Comparison of ENCODE assay signal across 14 mouse cellular contexts in genomic region chr10:93915531-93916275, GRCm38 (mm10). TPM values are rescaled to one million over a fixed set of nuclear protein-coding genes. Genes with fewer than 3 reads are reported as not detected.
DNase-seq lines count a peak whose midpoint lies in the region; ATAC-seq and TF ChIP-seq lines count a peak whose summit lies in the region.
"Had no signal": no experiment of that assay in that cellular context is flagged by ENCODE, and none has a peak within 500 bp of the region (broad histone marks: within the 10 kb centered on the region; RNA-seq: fewer than 3 reads in every experiment).

No protein-coding gene starts in this region.

- no peak for TF ChIP-seq CTCF in liver, postnatal 0 days (IDR thresholded peaks at IDR 0.05; ENCODE audit: low read depth)

- peak overlapping the region; percentile 37 for H3K4me2 ChIP-seq in heart, embryonic 11.5 days
- H3K4me2 ChIP-seq in embryonic facial prominence, embryonic 14.5 days (ENCODE audit: low read depth, low read length) = peak overlapping the region; percentile 23
- H3K4me2 ChIP-seq in limb, embryonic 14.5 days (replicated peaks; ENCODE audit: low read depth, low read length, severe bottlenecking) = peak overlapping the region; percentile 10; the same call in 1 of the 2 replicates
- H3K4me2 ChIP-seq in liver, postnatal 0 days (ENCODE audit: low read depth, low read length) = no peak overlapping the region
- H3K4me2 ChIP-seq: neural tube, embryonic 13.5 days had no signal

- no peak for TF ChIP-seq POLR2A in limb, embryonic 14.5 days (IDR thresholded peaks at IDR 0.05; ENCODE audit: borderline replicate concordance, extremely low read depth, insufficient read depth, insufficient read length)

- H3K36me3 ChIP-seq in heart, embryonic 11.5 days (ENCODE audit: control insufficient read depth, insufficient read depth, low read length) = no peaks in the 10 kb centered on the region
- H3K36me3 ChIP-seq in embryonic facial prominence, embryonic 14.5 days (ENCODE audit: control insufficient read depth, insufficient read depth, low read length) = no peaks in the 10 kb centered on the region
- no peaks in the 10 kb centered on the region for H3K36me3 ChIP-seq in limb, embryonic 14.5 days (ENCODE audit: control insufficient read depth, insufficient read depth, low read length)
- H3K36me3 ChIP-seq in liver, postnatal 0 days (replicated peaks; ENCODE audit: insufficient read depth, low read length) = no peaks in the 10 kb centered on the region
- H3K36me3 ChIP-seq: neural tube, embryonic 13.5 days had no signal

- no peak for TF ChIP-seq EP300 in liver, postnatal 0 days (IDR thresholded peaks at IDR 0.05; ENCODE audit: low read depth)

- 52% methylated on average over 11 of the region's 11 CpGs for WGBS in heart, embryonic 11.5 days (ENCODE audit: insufficient replicate concordance)
- WGBS in embryonic facial prominence, embryonic 14.5 days = 16% methylated on average over 11 of the region's 11 CpGs
- WGBS in limb, embryonic 14.5 days = 20% methylated on average over 11 of the region's 11 CpGs
- WGBS in liver, postnatal 0 days (ENCODE audit: insufficient replicate concordance) = 47% methylated on average over 11 of the region's 11 CpGs

- intact Hi-C loops in heart, postnatal 14 days (cut with DNase I) = no loop called here

- no peak for ATAC-seq in heart, embryonic 11.5 days (replicated peaks; ENCODE audit: insufficient number of reproducible peaks, low FRiP score, low TSS enrichment)
- peak; percentile 80; the same call in 1 of the 2 replicates for ATAC-seq in embryonic facial prominence, embryonic 14.5 days (ENCODE audit: low read depth)
- ATAC-seq in limb, embryonic 14.5 days (ENCODE audit: low FRiP score, low read depth) = no peak
- ATAC-seq in liver, postnatal 0 days = no peak
- ATAC-seq: Patski had no signal

- 0 out of 2 replicates have a peak overlapping the region, but pooled peaks have one; percentile 16 for H3K9ac ChIP-seq in heart, embryonic 11.5 days (ENCODE audit: low read depth, low read length)
- no peak overlapping the region for H3K9ac ChIP-seq in embryonic facial prominence, embryonic 14.5 days (ENCODE audit: low read depth, low read length)
- H3K9ac ChIP-seq in limb, embryonic 14.5 days (ENCODE audit: low read depth, low read length, severe bottlenecking) = 0 out of 2 replicates have a peak overlapping the region, but pooled peaks have one; percentile 6
- no peak overlapping the region for H3K9ac ChIP-seq in liver, postnatal 0 days (replicated peaks)
- H3K9ac ChIP-seq: neural tube, embryonic 13.5 days had no signal

- H3K4me3 ChIP-seq in heart, embryonic 11.5 days (ENCODE audit: low read depth, low read length) = no peak overlapping the region
- H3K4me3 ChIP-seq in embryonic facial prominence, embryonic 14.5 days (ENCODE audit: low read depth, low read length) = no peak overlapping the region
- H3K4me3 ChIP-seq in limb, embryonic 14.5 days (replicated peaks; ENCODE audit: low read length) = no peak overlapping the region
- no peak overlapping the region for H3K4me3 ChIP-seq in liver, postnatal 0 days (ENCODE audit: low read depth, low read length)
- H3K4me3 ChIP-seq: neural tube, embryonic 13.5 days had no signal

- H3K9me3 ChIP-seq in heart, embryonic 11.5 days (replicated peaks; ENCODE audit: control insufficient read depth, low read length) = no peaks in the 10 kb centered on the region
- no peaks in the 10 kb centered on the region for H3K9me3 ChIP-seq in embryonic facial prominence, embryonic 14.5 days (ENCODE audit: control insufficient read depth, low read length)
- no peaks in the 10 kb centered on the region for H3K9me3 ChIP-seq in limb, embryonic 14.5 days (ENCODE audit: control insufficient read depth, low read length)
- H3K9me3 ChIP-seq in liver, postnatal 0 days (ENCODE audit: low read length) = no peaks in the 10 kb centered on the region
- H3K9me3 ChIP-seq: neural tube, embryonic 13.5 days had no signal

- no peak for DNase-seq in heart, postnatal 14 days
- peak; percentile 33 for DNase-seq in 416B (ENCODE audit: low read depth)
- DNase-seq in embryonic facial prominence, embryonic 14.5 days (ENCODE audit: low spot score) = peak; percentile 76
- no peak for DNase-seq in limb, embryonic 14.5 days (ENCODE audit: low spot score)
- DNase-seq in spleen, adult 12 weeks (ENCODE audit: low spot score) = no peak
- DNase-seq in lung, postnatal 10 days = no peak
- DNase-seq in liver, postnatal 0 days = no peak
- DNase-seq: adrenal gland, postnatal 25 days; cerebellum, adult 18-20 months; gastrocnemius, postnatal 14 days; lung, postnatal 36 days had no signal

- peaks cover 14% of the 10 kb centered on the region for H3K4me1 ChIP-seq in heart, embryonic 11.5 days (ENCODE audit: control insufficient read depth, insufficient read depth, low read length)
- peaks cover 22% of the 10 kb centered on the region for H3K4me1 ChIP-seq in embryonic facial prominence, embryonic 14.5 days (ENCODE audit: control insufficient read depth, insufficient read depth, low read length)
- H3K4me1 ChIP-seq in limb, embryonic 14.5 days (ENCODE audit: control insufficient read depth, insufficient read depth, low read length) = peaks cover 15% of the 10 kb centered on the region
- peaks cover 21% of the 10 kb centered on the region for H3K4me1 ChIP-seq in liver, postnatal 0 days (ENCODE audit: insufficient read depth)
- H3K4me1 ChIP-seq: neural tube, embryonic 13.5 days had no signal

- H3K27me3 ChIP-seq in heart, embryonic 11.5 days (ENCODE audit: control insufficient read depth, insufficient read depth, low read length) = 0 out of 2 replicates have a peak, but pooled peaks cover 3% of the 10 kb centered on the region
- no peaks in the 10 kb centered on the region for H3K27me3 ChIP-seq in embryonic facial prominence, embryonic 14.5 days (replicated peaks; ENCODE audit: control insufficient read depth, insufficient read depth, low read length)
- H3K27me3 ChIP-seq in limb, embryonic 14.5 days (ENCODE audit: control insufficient read depth, insufficient read depth, low read length) = no peaks in the 10 kb centered on the region
- H3K27me3 ChIP-seq in liver, postnatal 0 days (ENCODE audit: insufficient read depth, low read length) = no peaks in the 10 kb centered on the region
- H3K27me3 ChIP-seq: neural tube, embryonic 13.5 days; Patski had no signal

- H3K27ac ChIP-seq in heart, embryonic 11.5 days (ENCODE audit: low read depth, low read length) = no peak overlapping the region
- peak overlapping the region; percentile 41 for H3K27ac ChIP-seq in embryonic facial prominence, embryonic 14.5 days (replicated peaks; ENCODE audit: low read depth, low read length)
- no peak overlapping the region for H3K27ac ChIP-seq in limb, embryonic 14.5 days (replicated peaks; ENCODE audit: low read depth, low read length)
- no peak overlapping the region for H3K27ac ChIP-seq in liver, postnatal 0 days (ENCODE audit: low read depth)
- H3K27ac ChIP-seq: neural tube, embryonic 13.5 days had no signal

RNA-seq across cellular contexts. Expression of gene Metap2, which starts 18.8 kb away (rescaled TPM):
- 199 and 219 TPM in 2 replicates for polyA plus RNA-seq in heart, embryonic 11.5 days (2014; fragmentation: Nextera tagmentation; extraction: Ambion mirVana)
- 100 to 1,000 TPM; 118 to 136 TPM for total RNA-seq in heart, postnatal 14 days (2021)
- 172 and 182 TPM in 2 replicates for polyA plus RNA-seq in embryonic facial prominence, embryonic 14.5 days (2014; fragmentation: Nextera tagmentation; extraction: Ambion mirVana)
- 94.7 and 143 TPM in 2 replicates for polyA plus RNA-seq in limb, embryonic 14.5 days (2012; rRNA removed)
- 182 and 194 TPM in 2 replicates for polyA plus RNA-seq in limb, embryonic 14.5 days (2014; fragmentation: Nextera tagmentation; extraction: Ambion mirVana)
- polyA plus RNA-seq in liver, postnatal 0 days (2015; fragmentation: Nextera tagmentation; extraction: Ambion mirVana) = 140 and 150 TPM in 2 replicates

Comparison
In these comparisons a context has a peak if more than half of its experiments do, and no peak if none do; other contexts are left out.
1. H3K9ac ChIP-seq: peak in heart, embryonic 11.5 days (single experiment) and limb, embryonic 14.5 days (single experiment); none in embryonic facial prominence, embryonic 14.5 days (single experiment) and liver, postnatal 0 days (single experiment).
2. DNase-seq: peak in 416B (single experiment) and embryonic facial prominence, embryonic 14.5 days (single experiment); none in heart, postnatal 14 days (0 of 2), limb, embryonic 14.5 days (single experiment), spleen, adult 12 weeks (single experiment), lung, postnatal 10 days (single experiment) and liver, postnatal 0 days (single experiment).